18 mouse cellular contexts compared by ENCODE assay signal in genomic region chr2:25888144-25888543, GRCm38 (mm10). TPM values are rescaled to one million over a fixed set of nuclear protein-coding genes. Genes with fewer than 3 reads are reported as not detected.
DNase-seq lines count a peak whose midpoint lies in the region.
"Had no signal": no experiment of that assay in that cellular context is flagged by ENCODE, and none has a peak within 500 bp of the region (broad histone marks: within the 10 kb centered on the region; RNA-seq: fewer than 3 reads in every experiment).

No protein-coding gene starts in this region.

- peak; percentile 20 for DNase-seq in heart, postnatal 4 days
- no peak for DNase-seq in heart, postnatal 36 days
- DNase-seq in lung, postnatal 10 days, result peak; percentile 31
- no peak for DNase-seq in lung, postnatal 36 days
- DNase-seq in 416B (ENCODE audit: low read depth) (peak; percentile 24), NIH3T3 (ENCODE audit: low read depth) (peak; percentile 15)
- no peak for DNase-seq in frontal cortex, postnatal 25 days (ENCODE audit: low spot score in 2 of 2)
- DNase-seq in B cell, adult 2 months, result no peak
- DNase-seq: gastrocnemius, postnatal 10 days; kidney, postnatal 14 days; liver; lung, adult 2 months; retina, postnatal 1 day had no signal

- intact Hi-C loops in heart, postnatal 36 days (cut with DNase I), result no loop called here

RNA-seq across cellular contexts. Expression of gene Kcnt1, which starts 24.6 kb away (rescaled TPM):
- total RNA-seq in heart, postnatal 4 days (2021), result under 1 TPM; 0.32 to 0.52 TPM
- total RNA-seq in heart, postnatal 36 days (2021), result under 1 TPM; 0.22 to 0.27 TPM
- total RNA-seq: megakaryocyte progenitor cell, adult 5-6 weeks had no signal

RNA-seq across cellular contexts. Expression of gene Sohlh1, which starts 41.1 kb away (rescaled TPM):
- not detected for total RNA-seq in heart, postnatal 4 days (2021)
- not detected for total RNA-seq in heart, postnatal 36 days (2021)
- total RNA-seq: G1E; gastrocnemius, postnatal 10 days; heart, adult 8-10 months; layer of hippocampus, postnatal 10 days; left cerebral cortex, postnatal 14 days; megakaryocyte progenitor cell, adult 5-6 weeks had no signal

Comparison
In these comparisons a context has a peak if more than half of its experiments do, and no peak if none do; other contexts are left out.
1. DNase-seq: peak in heart, postnatal 4 days (single experiment), lung, postnatal 10 days (single experiment), 416B (single experiment) and NIH3T3 (single experiment); none in heart, postnatal 36 days (0 of 2), lung, postnatal 36 days (single experiment), frontal cortex, postnatal 25 days (0 of 2) and B cell, adult 2 months (0 of 2).